Mouse (Mus musculus): Measurements from ENCODE around the gene Tcte1. TPM values are rescaled to one million over a fixed set of nuclear protein-coding genes. Genes with fewer than 3 reads are reported as not detected.

The Tcte1 gene
- polyA plus RNA-seq, 1 experiment from 2014 or later = 6.0 TPM

Other genes with a start within 250 kb of the Tcte1 start
- 61.3 and 62.1 TPM in 2 replicates for gene Cdc5l, start 89.7 kb upstream of the Tcte1 start, polyA plus RNA-seq (2015; fragmentation: Nextera tagmentation; extraction: Ambion mirVana)
- 1.6 TPM in 2 replicates for gene Spats1, start 48.0 kb upstream of the Tcte1 start, polyA plus RNA-seq (2015; fragmentation: Nextera tagmentation; extraction: Ambion mirVana)
- 19.7 and 20.5 TPM in 2 replicates for gene Aars2, start 16.6 kb upstream of the Tcte1 start, polyA plus RNA-seq (2015; fragmentation: Nextera tagmentation; extraction: Ambion mirVana)
- 32.1 and 33.9 TPM in 2 replicates for gene Tmem151b, start 26.2 kb downstream of the Tcte1 start, polyA plus RNA-seq (2015; fragmentation: Nextera tagmentation; extraction: Ambion mirVana)
- 3.5 and 5.3 TPM in 2 replicates for gene Nfkbie, start 32.3 kb downstream of the Tcte1 start, polyA plus RNA-seq (2015; fragmentation: Nextera tagmentation; extraction: Ambion mirVana)
- gene Slc35b2, start 40.4 kb downstream of the Tcte1 start, polyA plus RNA-seq (2015; fragmentation: Nextera tagmentation; extraction: Ambion mirVana) = 85.5 and 93.4 TPM in 2 replicates
- gene Hsp90ab1, start 49.8 kb downstream of the Tcte1 start, polyA plus RNA-seq (2015; fragmentation: Nextera tagmentation; extraction: Ambion mirVana) = 1,488 and 1,537 TPM in 2 replicates
- gene Slc29a1, start 76.2 kb downstream of the Tcte1 start, polyA plus RNA-seq (2015; fragmentation: Nextera tagmentation; extraction: Ambion mirVana) = 30.7 and 33.0 TPM in 2 replicates
- gene Mymx, start 78.7 kb downstream of the Tcte1 start, polyA plus RNA-seq (2015; fragmentation: Nextera tagmentation; extraction: Ambion mirVana) = not detected in 2 replicates
- 0.65 and 1.2 TPM in 2 replicates for gene Capn11, start 135.9 kb downstream of the Tcte1 start, polyA plus RNA-seq (2015; fragmentation: Nextera tagmentation; extraction: Ambion mirVana)
- gene Mrpl14, start 162.9 kb downstream of the Tcte1 start, polyA plus RNA-seq (2015; fragmentation: Nextera tagmentation; extraction: Ambion mirVana) = 118 and 124 TPM in 2 replicates
- 173 and 177 TPM in 2 replicates for gene Tmem63b, start 163.5 kb downstream of the Tcte1 start, polyA plus RNA-seq (2015; fragmentation: Nextera tagmentation; extraction: Ambion mirVana)
- 0.61 TPM in 1 of 2 replicates, not detected in the other for gene 1600014C23Rik, start 210.4 kb downstream of the Tcte1 start, polyA plus RNA-seq (2015; fragmentation: Nextera tagmentation; extraction: Ambion mirVana)

All from midbrain, embryonic 15.5 days (tissue).